Mouse (Mus musculus) hindbrain, embryonic 11.5 days (tissue): Measurements from ENCODE around the gene Neurl4. TPM values are rescaled to one million over a fixed set of nuclear protein-coding genes. Genes with fewer than 3 reads are reported as not detected.
"Not testable (repeated sequence)": the region's sequence is repeated elsewhere in the genome, so short reads cannot be mapped to it uniquely, and the experiment has no call there.

Source experiments
- ATAC-seq: fragments of 200-750 bp; cut with Nextera tagmentation; 2 replicates; pipeline ENCODE4 v1.8.0; 2017; ENCODE audit warnings: mild to moderate bottlenecking, moderate TSS enrichment, moderate library complexity; ENCODE audit not compliant: low FRiP score
- DNase-seq: peaks from one replicate; pipeline ENCODE4 v3.0.0-alpha.2; 2015; ENCODE audit warnings: low spot score
- H3K27ac ChIP-seq: fragments of 300-500 bp; sonication (generic); 2 replicates; pipeline ENCODE4 v1.5.1; 2014; ENCODE audit warnings: mild to moderate bottlenecking, low read depth, low read length
- H3K27me3 ChIP-seq: fragments of 300-500 bp; sonication (generic); 2 replicates; pipeline ENCODE4 v1.6.1; 2014; ENCODE audit warnings: mild to moderate bottlenecking, low read length, moderate library complexity, mixed read lengths; ENCODE audit not compliant: control insufficient read depth, insufficient read depth
- H3K36me3 ChIP-seq: fragments of 300-500 bp; sonication (generic); 2 replicates; pipeline ENCODE4 v1.6.1; 2014; ENCODE audit warnings: mild to moderate bottlenecking, low read length, moderate library complexity, mixed read lengths; ENCODE audit not compliant: control insufficient read depth, insufficient read depth
- H3K4me1 ChIP-seq: fragments of 300-500 bp; sonication (generic); replicated peaks from 2 replicates; pipeline ENCODE4 v1.6.1; 2014; ENCODE audit warnings: low read length, mixed read lengths; ENCODE audit not compliant: control insufficient read depth, insufficient read depth
- H3K4me2 ChIP-seq: fragments of 300-500 bp; sonication (generic); replicated peaks from 2 replicates; pipeline ENCODE4 v1.6.1; 2014; ENCODE audit warnings: mild to moderate bottlenecking, low read depth, low read length
- H3K4me3 ChIP-seq: fragments of 300-500 bp; sonication (generic); 2 replicates; pipeline ENCODE4 v1.5.1; 2014; ENCODE audit warnings: low read depth, low read length
- H3K9ac ChIP-seq: fragments of 300-500 bp; sonication (generic); 2 replicates; pipeline ENCODE4 v1.6.1; 2014; ENCODE audit warnings: low read depth, low read length
- H3K9me3 ChIP-seq: fragments of 300-500 bp; sonication (generic); 2 replicates; pipeline ENCODE4 v1.6.1; 2016; ENCODE audit warnings: low read length; ENCODE audit not compliant: control insufficient read depth
- WGBS: fragments of 180-500 bp; shearing (Covaris S2); extraction: QIAGEN DNeasy Blood & Tissue Kit; methylation state at CpG from one replicate; pipeline ENCODE4 v1.1.7; 2014; 5-methylcytosine and 5-hydroxymethylcytosine counted together
- polyA plus RNA-seq: library from polyadenylated mRNA; unstranded; fragments of >200 nt; fragmentation: Nextera tagmentation; extraction: Ambion mirVana; gene quantifications from 2 replicates; pipeline ENCODE4 v1.2.1, GENCODE M21; 2014

The Neurl4 gene
- polyA plus RNA-seq: 15.0 and 20.6 TPM in 2 replicates

- H3K27ac ChIP-seq: peak within 1 kb of the TSS; percentile 96
- H3K4me2 ChIP-seq: peak within 1 kb of the TSS; percentile 97
- DNase-seq: peak; percentile 92
- no peaks in the 10 kb centered on the region for H3K9me3 ChIP-seq
- H3K27me3 ChIP-seq: no peaks in the 10 kb centered on the region
- H3K9ac ChIP-seq: peak within 1 kb of the TSS; percentile 96
- WGBS: under 1% methylated on average over 38 of the region's 38 CpGs
- ATAC-seq: peak; percentile 92
- H3K36me3 ChIP-seq: peaks cover 6% of the 10 kb centered on the region
- peaks cover 14% of the 10 kb centered on the region for H3K4me1 ChIP-seq
- H3K4me3 ChIP-seq: peak within 1 kb of the TSS; percentile 92
Measured at GRCm38 (mm10) chr11:69900471-69901405, at the start of gene Neurl4, which contains the start of gene 2810408A11Rik. Gene Neurl4 (plus strand): TSS chr11:69901072. Gene 2810408A11Rik (minus strand): TSS chr11:69900987.

- no peak overlapping the region for H3K27ac ChIP-seq
- H3K27me3 ChIP-seq: peaks cover 15% of the 10 kb centered on the region
- no peak overlapping the region for H3K4me2 ChIP-seq
- 79% methylated on average over 7 of the region's 7 CpGs for whole genome bisulfite sequencing
- H3K4me3 ChIP-seq: no peak overlapping the region
- no peak overlapping the region for H3K9ac ChIP-seq
- no peaks in the 10 kb centered on the region for H3K9me3 ChIP-seq
- H3K4me1 ChIP-seq: peaks cover 3% of the 10 kb centered on the region; the same call in 1 of the 2 replicates
- DNase-seq (no peak), ATAC-seq (peak; percentile 27; the same call in 1 of the 2 replicates)
- H3K36me3 ChIP-seq: no peaks in the 10 kb centered on the region
Measured at GRCm38 (mm10) chr11:69853994-69854393, 46.9 kb upstream of the Neurl4 start.

- H3K36me3 ChIP-seq: no peaks in the 10 kb centered on the region
- ATAC-seq (no peak), DNase-seq (no peak)
- H3K9ac ChIP-seq: no peak overlapping the region
- peaks cover 3% of the 10 kb centered on the region; the same call in 1 of the 2 replicates for H3K4me1 ChIP-seq
- no peak overlapping the region for H3K4me3 ChIP-seq
- WGBS: 90% methylated on average over 10 of the region's 10 CpGs
- H3K4me2 ChIP-seq: no peak overlapping the region
- H3K9me3 ChIP-seq: no peaks in the 10 kb centered on the region
- peaks cover 17% of the 10 kb centered on the region for H3K27me3 ChIP-seq
- no peak overlapping the region for H3K27ac ChIP-seq
Measured at GRCm38 (mm10) chr11:69854680-69855079, 46.2 kb upstream of the Neurl4 start.

- H3K9ac ChIP-seq: no peak overlapping the region
- H3K36me3 ChIP-seq: no peaks in the 10 kb centered on the region
- 19% methylated on average over 16 of the region's 16 CpGs for WGBS
- peaks cover 17% of the 10 kb centered on the region for H3K27me3 ChIP-seq
- no peaks in the 10 kb centered on the region for H3K9me3 ChIP-seq
- H3K4me3 ChIP-seq: no peak overlapping the region
- no peak overlapping the region for H3K4me2 ChIP-seq
- DNase-seq (peak; percentile 65), ATAC-seq (peak; percentile 68)
- peaks cover 3% of the 10 kb centered on the region; the same call in 1 of the 2 replicates for H3K4me1 ChIP-seq
- H3K27ac ChIP-seq: no peak overlapping the region
Measured at GRCm38 (mm10) chr11:69855347-69855746, 45.5 kb upstream of the Neurl4 start.

GRCm38 (mm10) chr11:69858113-69858998 is 42.5 kb upstream of the Neurl4 start, which contains the start of gene Tnk1:
Gene Tnk1 (minus strand): TSS chr11:69858730.
- WGBS: 23% methylated on average over 29 of the region's 30 CpGs
- H3K4me1 ChIP-seq: peaks cover 3% of the 10 kb centered on the region; the same call in 1 of the 2 replicates
- no peak within 1 kb of the TSS for H3K4me3 ChIP-seq
- H3K36me3 ChIP-seq: no peaks in the 10 kb centered on the region
- no peak for ATAC-seq
- peaks cover 17% of the 10 kb centered on the region for H3K27me3 ChIP-seq
- no peak within 1 kb of the TSS for H3K9ac ChIP-seq
- no peak for DNase-seq
- H3K4me2 ChIP-seq: peak within 1 kb of the TSS; percentile 7; the same call in 1 of the 2 replicates
- no peaks in the 10 kb centered on the region for H3K9me3 ChIP-seq
- H3K27ac ChIP-seq: no peak within 1 kb of the TSS

- not testable (repeated sequence) for H3K27ac ChIP-seq, DNase-seq
Measured at GRCm38 (mm10) chr11:69863729-69864128, 37.1 kb upstream of the Neurl4 start.

GRCm38 (mm10) chr11:69864138-69864860 is 36.6 kb upstream of the Neurl4 start:
- H3K4me2 ChIP-seq: no peak overlapping the region
- no peak overlapping the region for H3K4me3 ChIP-seq
- no peaks in the 10 kb centered on the region for H3K27me3 ChIP-seq
- ATAC-seq (no peak), DNase-seq (no peak)
- H3K36me3 ChIP-seq: no peaks in the 10 kb centered on the region
- H3K27ac ChIP-seq: no peak overlapping the region
- H3K9ac ChIP-seq: no peak overlapping the region
- no peaks in the 10 kb centered on the region for H3K4me1 ChIP-seq
- no peaks in the 10 kb centered on the region for H3K9me3 ChIP-seq
- 66% methylated on average over 8 of the region's 8 CpGs for WGBS

More at GRCm38 (mm10) chr11:69863729-69864128, 37.1 kb upstream of the Neurl4 start:
- not testable (repeated sequence) for H3K4me3 ChIP-seq, H3K4me1 ChIP-seq, H3K9ac ChIP-seq, H3K4me2 ChIP-seq, ATAC-seq, H3K36me3 ChIP-seq, H3K9me3 ChIP-seq, H3K27me3 ChIP-seq
- 82% methylated on average over 3 of the region's 3 CpGs for WGBS

GRCm38 (mm10) chr11:69865561-69865960 is 35.3 kb upstream of the Neurl4 start:
- Histone ChIP-seq H3K9ac (no peak overlapping the region), H3K9me3 (no peaks in the 10 kb centered on the region), H3K4me3 (no peak overlapping the region), H3K27me3 (no peaks in the 10 kb centered on the region), H3K27ac (no peak overlapping the region), H3K36me3 (no peaks in the 10 kb centered on the region), H3K4me2 (no peak overlapping the region), H3K4me1 (no peaks in the 10 kb centered on the region)
- DNase-seq: no peak
- no peak for ATAC-seq
- 88% methylated on average over 9 of the region's 9 CpGs for WGBS
